Mouse (Mus musculus): ENCODE measurements around the gene Lgals3bp. TPM values are rescaled to one million over a fixed set of nuclear protein-coding genes. Genes with fewer than 3 reads are reported as not detected.
A peak's percentile ranks its signal among the peaks of the same experiment; 100 is the strongest.

Lgals3bp gene
- polyA plus RNA-seq, 2 experiments = 8.7 to 13.7 TPM

- peak; percentile 74 for DNase-seq (ENCODE audit: low spot score)
- H3K4me3 ChIP-seq (replicated peaks; ENCODE audit: low read length) = no peak overlapping the region
- H3K4me2 ChIP-seq (replicated peaks; ENCODE audit: low read depth, low read length, severe bottlenecking) = peak overlapping the region; percentile 25; the same call in 1 of the 2 replicates
- H3K27me3 ChIP-seq (ENCODE audit: control insufficient read depth, insufficient read depth, low read length) = no peaks in the 10 kb centered on the region
- H3K27ac ChIP-seq (replicated peaks; ENCODE audit: low read depth, low read length) = peak overlapping the region; percentile 77
- peak overlapping the region; percentile 41 for H3K9ac ChIP-seq (ENCODE audit: low read depth, low read length, severe bottlenecking)
- no peak for TF ChIP-seq POLR2A (IDR thresholded peaks at IDR 0.05; ENCODE audit: borderline replicate concordance, extremely low read depth, insufficient read depth, insufficient read length)
- H3K9me3 ChIP-seq (ENCODE audit: control insufficient read depth, low read length) = no peaks in the 10 kb centered on the region
- ATAC-seq (ENCODE audit: low FRiP score, low read depth) = peak; percentile 83
- 3% methylated on average over 8 of the region's 8 CpGs for WGBS
- H3K4me1 ChIP-seq (ENCODE audit: control insufficient read depth, insufficient read depth, low read length) = peaks cover 52% of the 10 kb centered on the region
- H3K36me3 ChIP-seq (ENCODE audit: control insufficient read depth, insufficient read depth, low read length) = no peaks in the 10 kb centered on the region
Observed at GRCm38 (mm10) chr11:118362971-118363518, 38.8 kb downstream of the Lgals3bp start.

DNA sequence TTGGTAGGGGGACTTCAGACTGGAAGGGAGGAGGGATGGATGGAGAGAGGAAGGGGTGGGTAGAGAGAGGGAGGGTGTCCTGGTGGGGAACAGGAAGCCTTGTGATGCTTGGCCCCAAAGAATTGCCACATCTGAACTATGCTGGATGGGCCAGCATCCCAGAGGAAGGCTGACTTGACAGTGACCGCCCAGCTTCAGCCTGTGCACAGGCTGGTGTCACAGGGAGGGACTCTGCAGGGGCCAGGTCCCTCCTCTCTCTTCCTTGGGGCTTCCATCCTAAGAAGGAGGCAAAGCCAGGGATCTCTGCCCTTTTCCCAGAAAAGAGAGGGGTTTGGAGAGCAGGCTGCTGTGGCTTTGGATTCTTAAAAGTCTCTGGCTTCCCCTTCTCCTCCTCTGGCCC, 39.4 kb downstream of the Lgals3bp start:
- H3K27me3 ChIP-seq (ENCODE audit: control insufficient read depth, insufficient read depth, low read length) = no peaks in the 10 kb centered on the region
- DNase-seq (ENCODE audit: low spot score) = no peak
- H3K4me1 ChIP-seq (ENCODE audit: control insufficient read depth, insufficient read depth, low read length) = peaks cover 52% of the 10 kb centered on the region
- 73% methylated on average over 1 of the region's 1 CpGs for WGBS
- no peak for TF ChIP-seq POLR2A (IDR thresholded peaks at IDR 0.05; ENCODE audit: borderline replicate concordance, extremely low read depth, insufficient read depth, insufficient read length)
- H3K4me2 ChIP-seq (replicated peaks; ENCODE audit: low read depth, low read length, severe bottlenecking) = peak overlapping the region; percentile 25; the same call in 1 of the 2 replicates
- peak overlapping the region; percentile 77 for H3K27ac ChIP-seq (replicated peaks; ENCODE audit: low read depth, low read length)
- ATAC-seq (ENCODE audit: low FRiP score, low read depth) = no peak
- H3K36me3 ChIP-seq (ENCODE audit: control insufficient read depth, insufficient read depth, low read length) = no peaks in the 10 kb centered on the region
- H3K9me3 ChIP-seq (ENCODE audit: control insufficient read depth, low read length) = no peaks in the 10 kb centered on the region
- H3K9ac ChIP-seq (ENCODE audit: low read depth, low read length, severe bottlenecking) = peak overlapping the region; percentile 41
- H3K4me3 ChIP-seq (replicated peaks; ENCODE audit: low read length) = no peak overlapping the region

DNA sequence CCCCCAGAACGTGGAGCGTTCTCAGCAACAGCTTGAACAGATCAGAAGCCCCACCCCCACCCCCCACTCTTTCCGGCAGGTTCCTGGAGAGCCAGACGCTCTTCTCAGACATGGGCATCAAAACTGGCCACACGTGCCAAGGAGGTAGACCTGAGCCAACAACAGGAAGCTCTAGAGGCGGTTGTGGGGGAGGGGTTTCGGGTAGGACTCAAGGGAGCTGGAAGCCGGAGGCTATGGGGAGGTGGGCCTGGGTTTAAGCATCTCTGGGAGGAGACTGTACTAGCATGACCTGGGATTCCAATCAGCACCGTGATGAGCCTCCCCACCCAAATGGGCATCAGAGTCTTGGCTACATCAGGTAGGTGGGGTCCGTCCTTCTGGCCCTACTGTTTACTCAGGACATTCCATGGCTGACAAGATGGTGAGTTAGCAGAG, 41.0 kb downstream of the Lgals3bp start:
- TF ChIP-seq POLR2A (IDR thresholded peaks at IDR 0.05; ENCODE audit: borderline replicate concordance, extremely low read depth, insufficient read depth, insufficient read length) = no peak
- Histone ChIP-seq H3K9me3 (ENCODE audit: control insufficient read depth, low read length) (no peaks in the 10 kb centered on the region), H3K27ac (replicated peaks; ENCODE audit: low read depth, low read length) (no peak overlapping the region), H3K4me3 (replicated peaks; ENCODE audit: low read length) (no peak overlapping the region), H3K36me3 (ENCODE audit: control insufficient read depth, insufficient read depth, low read length) (no peaks in the 10 kb centered on the region), H3K27me3 (ENCODE audit: control insufficient read depth, insufficient read depth, low read length) (no peaks in the 10 kb centered on the region), H3K4me2 (replicated peaks; ENCODE audit: low read depth, low read length, severe bottlenecking) (no peak overlapping the region), H3K4me1 (ENCODE audit: control insufficient read depth, insufficient read depth, low read length) (peaks cover 51% of the 10 kb centered on the region), H3K9ac (ENCODE audit: low read depth, low read length, severe bottlenecking) (no peak overlapping the region)
- DNase-seq (ENCODE audit: low spot score) (no peak), ATAC-seq (ENCODE audit: low FRiP score, low read depth) (no peak)
- WGBS = 49% methylated on average over 10 of the region's 10 CpGs

- no peaks in the 10 kb centered on the region for H3K36me3 ChIP-seq (ENCODE audit: control insufficient read depth, insufficient read depth, low read length)
- DNase-seq (ENCODE audit: low spot score) (no peak), ATAC-seq (ENCODE audit: low FRiP score, low read depth) (no peak)
- H3K4me1 ChIP-seq (ENCODE audit: control insufficient read depth, insufficient read depth, low read length) = peaks cover 51% of the 10 kb centered on the region
- WGBS = 74% methylated on average over 7 of the region's 7 CpGs
- H3K27me3 ChIP-seq (ENCODE audit: control insufficient read depth, insufficient read depth, low read length) = no peaks in the 10 kb centered on the region
- no peak overlapping the region for H3K9ac ChIP-seq (ENCODE audit: low read depth, low read length, severe bottlenecking)
- TF ChIP-seq POLR2A (IDR thresholded peaks at IDR 0.05; ENCODE audit: borderline replicate concordance, extremely low read depth, insufficient read depth, insufficient read length) = no peak
- no peak overlapping the region for H3K4me3 ChIP-seq (replicated peaks; ENCODE audit: low read length)
- H3K9me3 ChIP-seq (ENCODE audit: control insufficient read depth, low read length) = no peaks in the 10 kb centered on the region
- no peak overlapping the region for H3K4me2 ChIP-seq (replicated peaks; ENCODE audit: low read depth, low read length, severe bottlenecking)
- H3K27ac ChIP-seq (replicated peaks; ENCODE audit: low read depth, low read length) = no peak overlapping the region
Observed at GRCm38 (mm10) chr11:118360491-118360890, 41.4 kb downstream of the Lgals3bp start.

DNA sequence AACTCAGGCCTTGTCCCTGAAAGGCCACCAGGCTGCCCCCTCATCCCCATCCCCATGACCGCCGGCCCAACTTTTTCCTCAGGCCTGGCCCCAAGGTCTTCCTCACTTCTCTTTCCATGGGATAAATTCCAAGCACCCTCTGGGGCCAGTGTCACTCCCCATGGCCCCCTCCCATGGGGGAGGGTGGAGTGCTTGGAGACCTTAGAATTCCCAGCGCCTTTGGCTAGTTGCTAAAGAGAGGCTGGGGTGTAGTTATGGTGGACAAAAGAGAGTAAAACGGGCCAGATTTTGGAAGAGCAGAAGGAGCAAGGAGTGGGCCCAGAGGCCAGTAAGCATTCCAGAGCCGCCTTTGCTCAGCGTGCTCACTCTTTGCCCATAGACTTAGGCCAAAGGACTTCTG, 46.3 kb downstream of the Lgals3bp start, which contains the start of gene Timp2:
TSS of gene Timp2 (minus strand) at position 101 of the 400 bp plus-strand sequence.
- Histone ChIP-seq H3K4me3 (replicated peaks; ENCODE audit: low read length) (peak within 1 kb of the TSS; percentile 93), H3K36me3 (ENCODE audit: control insufficient read depth, insufficient read depth, low read length) (peaks cover 23% of the 10 kb centered on the region), H3K9me3 (ENCODE audit: control insufficient read depth, low read length) (no peaks in the 10 kb centered on the region), H3K9ac (ENCODE audit: low read depth, low read length, severe bottlenecking) (peak within 1 kb of the TSS; percentile 98), H3K27me3 (ENCODE audit: control insufficient read depth, insufficient read depth, low read length) (no peaks in the 10 kb centered on the region), H3K27ac (replicated peaks; ENCODE audit: low read depth, low read length) (peak within 1 kb of the TSS; percentile 96), H3K4me2 (replicated peaks; ENCODE audit: low read depth, low read length, severe bottlenecking) (peak within 1 kb of the TSS; percentile 86), H3K4me1 (ENCODE audit: control insufficient read depth, insufficient read depth, low read length) (peaks cover 32% of the 10 kb centered on the region)
- no peak for TF ChIP-seq POLR2A (IDR thresholded peaks at IDR 0.05; ENCODE audit: borderline replicate concordance, extremely low read depth, insufficient read depth, insufficient read length)
- DNase-seq (ENCODE audit: low spot score) (no peak), ATAC-seq (ENCODE audit: low FRiP score, low read depth) (no peak)
- 36% methylated on average over 6 of the region's 6 CpGs for WGBS

Data from limb, embryonic 14.5 days (tissue).